Mouse (Mus musculus): ENCODE measurements around the gene Olfr1106. TPM values are rescaled to one million over a fixed set of nuclear protein-coding genes. Genes with fewer than 3 reads are reported as not detected.

Gene Olfr1106
- not detected in 2 replicates for polyA plus RNA-seq (2012; rRNA removed)

GRCm38 (mm10) chr2:87052173-87052572 is at the start of gene Olfr1106:
Gene Olfr1106, minus strand, starts transcription at chr2:87052273.
- no peaks in the 10 kb centered on the region for H3K36me3 ChIP-seq (ENCODE audit: control insufficient read depth, insufficient read depth, low read length)
- TF ChIP-seq POLR2A (IDR thresholded peaks at IDR 0.05; ENCODE audit: low read depth, low read length) (no peak), CTCF (IDR thresholded peaks at IDR 0.05; ENCODE audit: extremely low read depth, insufficient read length, insufficient replicate concordance, low read depth, low read length) (no peak)
- H3K27me3 ChIP-seq (ENCODE audit: control insufficient read depth, insufficient read depth, low read length): no peaks in the 10 kb centered on the region
- H3K4me1 ChIP-seq (ENCODE audit: control insufficient read depth, insufficient read depth, insufficient read length, low read length): no peaks in the 10 kb centered on the region
- 49% methylated on average over 1 of the region's 1 CpGs for WGBS
- H3K27ac ChIP-seq (ENCODE audit: insufficient read depth, low read depth, low read length): no peak within 1 kb of the TSS
- no peak within 1 kb of the TSS for H3K4me3 ChIP-seq (ENCODE audit: low read depth, low read length)

- TF ChIP-seq CTCF (IDR thresholded peaks at IDR 0.05; ENCODE audit: extremely low read depth, insufficient read length, insufficient replicate concordance, low read depth, low read length): no peak
- TF ChIP-seq POLR2A (IDR thresholded peaks at IDR 0.05; ENCODE audit: low read depth, low read length): no peak
- H3K27ac ChIP-seq (ENCODE audit: insufficient read depth, low read depth, low read length): no peak within 1 kb of the TSS
Measured at GRCm38 (mm10) chr2:87095908-87096307, 43.8 kb upstream of the Olfr1106 start, which contains the start of gene Olfr1109. Gene Olfr1109, minus strand, starts transcription at chr2:87096008.

GRCm38 (mm10) chr2:87075717-87076116 is 23.6 kb upstream of the Olfr1106 start, which contains the start of gene Olfr1107:
Gene Olfr1107, minus strand, starts transcription at chr2:87075817.
- Histone ChIP-seq H3K36me3 (ENCODE audit: control insufficient read depth, insufficient read depth, low read length) (no peaks in the 10 kb centered on the region), H3K4me3 (ENCODE audit: low read depth, low read length) (no peak within 1 kb of the TSS), H3K27ac (ENCODE audit: insufficient read depth, low read depth, low read length) (no peak within 1 kb of the TSS), H3K4me1 (ENCODE audit: control insufficient read depth, insufficient read depth, insufficient read length, low read length) (no peaks in the 10 kb centered on the region), H3K27me3 (ENCODE audit: control insufficient read depth, insufficient read depth, low read length) (no peaks in the 10 kb centered on the region)
- TF ChIP-seq POLR2A (IDR thresholded peaks at IDR 0.05; ENCODE audit: low read depth, low read length): no peak
- no peak for TF ChIP-seq CTCF (IDR thresholded peaks at IDR 0.05; ENCODE audit: extremely low read depth, insufficient read length, insufficient replicate concordance, low read depth, low read length)
- WGBS: 70% methylated on average over 1 of the region's 1 CpGs

More at GRCm38 (mm10) chr2:87095908-87096307, 43.8 kb upstream of the Olfr1106 start, which contains the start of gene Olfr1109:
- Histone ChIP-seq H3K4me3 (ENCODE audit: low read depth, low read length) (no peak within 1 kb of the TSS), H3K27me3 (ENCODE audit: control insufficient read depth, insufficient read depth, low read length) (no peaks in the 10 kb centered on the region), H3K36me3 (ENCODE audit: control insufficient read depth, insufficient read depth, low read length) (no peaks in the 10 kb centered on the region), H3K4me1 (ENCODE audit: control insufficient read depth, insufficient read depth, insufficient read length, low read length) (no peaks in the 10 kb centered on the region)
- 62% methylated on average over 1 of the region's 1 CpGs for WGBS

- Histone ChIP-seq H3K4me3 (ENCODE audit: low read depth, low read length) (no peak within 1 kb of the TSS), H3K27me3 (ENCODE audit: control insufficient read depth, insufficient read depth, low read length) (no peaks in the 10 kb centered on the region), H3K36me3 (ENCODE audit: control insufficient read depth, insufficient read depth, low read length) (no peaks in the 10 kb centered on the region), H3K27ac (ENCODE audit: insufficient read depth, low read depth, low read length) (no peak within 1 kb of the TSS), H3K4me1 (ENCODE audit: control insufficient read depth, insufficient read depth, insufficient read length, low read length) (no peaks in the 10 kb centered on the region)
- TF ChIP-seq CTCF (IDR thresholded peaks at IDR 0.05; ENCODE audit: extremely low read depth, insufficient read length, insufficient replicate concordance, low read depth, low read length) (no peak), POLR2A (IDR thresholded peaks at IDR 0.05; ENCODE audit: low read depth, low read length) (no peak)
Measured at GRCm38 (mm10) chr2:87036431-87036830, 15.6 kb downstream of the Olfr1106 start, which contains the start of gene Olfr1105. Gene Olfr1105, minus strand, starts transcription at chr2:87036531.

- 81% methylated on average over 1 of the region's 1 CpGs for WGBS
- no peaks in the 10 kb centered on the region for H3K27me3 ChIP-seq (ENCODE audit: control insufficient read depth, insufficient read depth, low read length)
- TF ChIP-seq POLR2A (IDR thresholded peaks at IDR 0.05; ENCODE audit: low read depth, low read length) (no peak), CTCF (IDR thresholded peaks at IDR 0.05; ENCODE audit: extremely low read depth, insufficient read length, insufficient replicate concordance, low read depth, low read length) (no peak)
- H3K4me1 ChIP-seq (ENCODE audit: control insufficient read depth, insufficient read depth, insufficient read length, low read length): no peaks in the 10 kb centered on the region
- H3K36me3 ChIP-seq (ENCODE audit: control insufficient read depth, insufficient read depth, low read length): no peaks in the 10 kb centered on the region
- no peak within 1 kb of the TSS for H3K4me3 ChIP-seq (ENCODE audit: low read depth, low read length)
- H3K27ac ChIP-seq (ENCODE audit: insufficient read depth, low read depth, low read length): no peak within 1 kb of the TSS
Measured at GRCm38 (mm10) chr2:87026980-87027379, 25.1 kb downstream of the Olfr1106 start, which contains the start of gene Olfr1104. Gene Olfr1104, minus strand, starts transcription at chr2:87027080.

- TF ChIP-seq POLR2A (IDR thresholded peaks at IDR 0.05; ENCODE audit: low read depth, low read length) (no peak), CTCF (IDR thresholded peaks at IDR 0.05; ENCODE audit: extremely low read depth, insufficient read length, insufficient replicate concordance, low read depth, low read length) (no peak)
- Histone ChIP-seq H3K27ac (ENCODE audit: insufficient read depth, low read depth, low read length) (no peak within 1 kb of the TSS), H3K36me3 (ENCODE audit: control insufficient read depth, insufficient read depth, low read length) (no peaks in the 10 kb centered on the region), H3K4me1 (ENCODE audit: control insufficient read depth, insufficient read depth, insufficient read length, low read length) (no peaks in the 10 kb centered on the region), H3K27me3 (ENCODE audit: control insufficient read depth, insufficient read depth, low read length) (no peaks in the 10 kb centered on the region), H3K4me3 (ENCODE audit: low read depth, low read length) (no peak within 1 kb of the TSS)
Measured at GRCm38 (mm10) chr2:86998098-86998497, 54.0 kb downstream of the Olfr1106 start, which contains the start of gene Olfr1102. Gene Olfr1102, plus strand, starts transcription at chr2:86998398.

Other genes starting within 250 kb of the Olfr1106 start
- not detected in 2 replicates for gene Olfr141, start 242.3 kb downstream of the Olfr1106 start, polyA plus RNA-seq (2012; rRNA removed)
- not detected in 2 replicates for gene Olfr1094, start 227.6 kb downstream of the Olfr1106 start, polyA plus RNA-seq (2012; rRNA removed)
- not detected in 2 replicates for gene Olfr1095, start 200.6 kb downstream of the Olfr1106 start, polyA plus RNA-seq (2012; rRNA removed)
- not detected in 2 replicates for gene Gm13723, start 177.5 kb downstream of the Olfr1106 start, polyA plus RNA-seq (2012; rRNA removed)
- not detected in 2 replicates for gene Olfr1097, start 160.1 kb downstream of the Olfr1106 start, polyA plus RNA-seq (2012; rRNA removed)
- gene Olfr1098, start 127.7 kb downstream of the Olfr1106 start, polyA plus RNA-seq (2012; rRNA removed): not detected in 2 replicates
- not detected in 2 replicates for gene Olfr1099, start 91.6 kb downstream of the Olfr1106 start, polyA plus RNA-seq (2012; rRNA removed)
- not detected in 2 replicates for gene Olfr1100, start 72.3 kb downstream of the Olfr1106 start, polyA plus RNA-seq (2012; rRNA removed)
- not detected in 2 replicates for gene Olfr1101, start 61.1 kb downstream of the Olfr1106 start, polyA plus RNA-seq (2012; rRNA removed)
- gene Olfr1102, start 53.9 kb downstream of the Olfr1106 start, polyA plus RNA-seq (2012; rRNA removed): not detected in 2 replicates
- gene Olfr1104, start 25.2 kb downstream of the Olfr1106 start, polyA plus RNA-seq (2012; rRNA removed): not detected in 2 replicates
- gene Olfr1105, start 15.7 kb downstream of the Olfr1106 start, polyA plus RNA-seq (2012; rRNA removed): not detected in 2 replicates
- gene Olfr1107, start 23.5 kb upstream of the Olfr1106 start, polyA plus RNA-seq (2012; rRNA removed): not detected in 2 replicates
- gene Olfr1109, start 43.7 kb upstream of the Olfr1106 start, polyA plus RNA-seq (2012; rRNA removed): not detected in 2 replicates
- not detected in 2 replicates for gene Olfr259, start 62.3 kb upstream of the Olfr1106 start, polyA plus RNA-seq (2012; rRNA removed)
- not detected in 2 replicates for gene Olfr1110, start 88.0 kb upstream of the Olfr1106 start, polyA plus RNA-seq (2012; rRNA removed)
- gene Olfr1111, start 100.4 kb upstream of the Olfr1106 start, polyA plus RNA-seq (2012; rRNA removed): not detected in 2 replicates
- not detected in 2 replicates for gene Olfr1112, start 135.5 kb upstream of the Olfr1106 start, polyA plus RNA-seq (2012; rRNA removed)
- gene Olfr1113, start 156.7 kb upstream of the Olfr1106 start, polyA plus RNA-seq (2012; rRNA removed): not detected in 2 replicates
- not detected in 2 replicates for gene Olfr1115, start 195.7 kb upstream of the Olfr1106 start, polyA plus RNA-seq (2012; rRNA removed)
- gene Olfr1116, start 215.3 kb upstream of the Olfr1106 start, polyA plus RNA-seq (2012; rRNA removed): not detected in 2 replicates